Mouse (Mus musculus) lung, adult 2 months (tissue): ENCODE measurements at regions not wholly inside any gene's neighbourhood (a gene's known extent, or its start where the extent isn't known, plus 50 kb on each side); places are given as distances from the start of the nearest gene placed in this dataset.

Experiments used
- CTCF ChIP-seq: fragments of 200-500 bp; IDR thresholded peaks from 2 replicates; pipeline ENCODE4 v1.5.1; 2011; ENCODE audit warnings: mild to moderate bottlenecking, low read length, control low read depth; ENCODE audit not compliant: insufficient read depth
- POLR2A ChIP-seq: fragments of 200-500 bp; IDR thresholded peaks from 2 replicates; pipeline ENCODE4 v1.6.1; 2011; ENCODE audit warnings: low read depth, mild to moderate bottlenecking, control low read depth, low read length, borderline replicate concordance; ENCODE audit errors: extremely low read depth

DNA sequence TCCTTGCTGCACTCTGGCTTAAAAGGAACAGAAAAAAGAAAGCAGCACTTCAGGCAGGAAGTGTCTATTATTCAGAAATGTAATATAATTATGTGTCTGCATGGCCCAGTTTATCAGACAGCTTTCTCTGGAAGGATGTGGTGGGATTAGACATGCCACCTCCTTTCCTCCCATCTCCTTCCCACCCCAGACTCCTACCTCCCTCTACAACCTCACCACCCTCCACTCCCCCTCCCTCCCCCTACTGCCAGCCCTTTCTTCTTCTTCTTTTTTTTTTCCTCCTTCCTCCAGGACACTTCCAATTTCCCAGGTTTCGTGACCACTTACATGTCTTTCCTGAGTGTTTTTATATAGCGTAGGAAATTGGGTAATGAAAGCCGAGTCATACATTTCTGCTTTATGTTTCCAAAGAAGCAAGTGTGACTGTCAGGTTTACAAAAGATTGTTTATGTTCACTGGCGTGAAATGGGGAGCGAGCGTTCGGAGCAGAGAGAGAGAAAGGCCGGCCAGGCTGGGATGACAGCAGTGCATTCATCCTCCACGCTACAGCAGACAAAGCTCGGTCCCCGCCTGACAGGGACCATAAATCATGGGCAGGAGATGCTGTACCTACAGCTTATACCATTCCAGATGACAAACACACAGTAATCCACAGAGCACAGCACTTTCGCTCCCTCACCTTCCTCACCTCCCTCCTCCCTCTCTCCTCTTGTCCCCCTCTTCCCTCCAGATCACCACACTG is 354.6 kb upstream of the Zfp703 start:
- no peak for TF ChIP-seq CTCF
- TF ChIP-seq POLR2A: no peak
